Mouse (Mus musculus): ENCODE results near the gene Crtac1.

Crtac1 gene

DNA sequence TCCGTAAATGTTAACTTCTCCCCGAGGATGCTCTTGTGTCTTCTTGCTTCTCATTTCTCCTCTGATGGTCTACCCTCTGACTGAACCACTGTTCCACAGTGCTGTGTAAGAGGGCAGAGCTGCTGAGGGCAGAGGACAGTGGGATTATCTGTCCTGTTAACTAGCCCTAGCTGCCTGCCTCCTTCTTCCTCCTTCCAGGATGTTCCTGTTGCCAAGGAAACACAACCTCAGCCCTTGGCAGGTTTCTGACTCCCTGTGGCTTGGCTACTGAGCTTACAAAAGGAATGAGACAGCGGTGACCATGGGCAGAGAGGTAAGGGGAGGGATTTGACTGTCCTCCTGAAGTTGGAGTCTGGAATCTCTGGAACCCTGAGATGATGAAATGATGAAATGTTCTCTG, 152.0 kb downstream of the Crtac1 start:
- no peak for DNase-seq (ENCODE audit: low read depth, low spot score)

DNA sequence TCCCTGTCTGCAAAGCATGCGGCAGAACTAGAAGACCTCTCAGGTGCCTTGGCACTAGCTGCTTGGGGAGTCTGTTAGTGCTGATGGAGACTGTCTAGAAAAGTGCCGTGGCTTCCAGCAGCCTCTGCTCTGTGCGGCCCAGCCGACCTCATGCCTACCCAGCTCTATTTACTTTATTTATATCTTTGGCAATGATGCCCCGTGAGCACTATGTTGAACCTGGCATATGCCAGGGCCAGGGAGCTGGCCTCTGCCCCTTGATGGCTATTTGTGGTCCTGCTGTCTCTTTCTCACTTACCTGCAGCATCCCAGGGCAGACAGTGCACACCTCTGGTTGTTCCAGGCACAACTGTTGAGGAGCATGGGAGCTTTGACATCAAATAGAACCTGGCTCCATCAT, 153.1 kb downstream of the Crtac1 start:
- DNase-seq (ENCODE audit: low read depth, low spot score), result no peak

DNA sequence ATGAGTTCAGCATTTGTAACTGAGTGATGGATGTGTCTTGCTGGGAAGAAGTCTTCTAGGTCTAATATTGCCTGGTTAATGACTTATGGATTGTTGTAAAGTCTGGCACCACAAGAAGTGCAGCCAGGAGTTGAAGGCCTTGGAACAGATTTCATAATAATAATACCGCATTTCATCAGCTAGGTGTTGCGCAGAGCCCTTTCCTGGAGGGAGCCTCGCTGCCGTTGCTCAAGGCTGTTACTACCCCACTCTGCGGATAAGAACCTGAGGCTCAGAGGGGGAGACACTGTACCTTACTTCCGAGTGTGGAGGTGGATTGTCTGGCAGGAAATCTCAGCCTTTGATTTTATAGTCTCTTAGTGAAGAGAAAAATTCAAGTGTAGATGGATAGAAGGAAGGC, 154.3 kb downstream of the Crtac1 start:
- DNase-seq (ENCODE audit: low read depth, low spot score), result no peak

DNA sequence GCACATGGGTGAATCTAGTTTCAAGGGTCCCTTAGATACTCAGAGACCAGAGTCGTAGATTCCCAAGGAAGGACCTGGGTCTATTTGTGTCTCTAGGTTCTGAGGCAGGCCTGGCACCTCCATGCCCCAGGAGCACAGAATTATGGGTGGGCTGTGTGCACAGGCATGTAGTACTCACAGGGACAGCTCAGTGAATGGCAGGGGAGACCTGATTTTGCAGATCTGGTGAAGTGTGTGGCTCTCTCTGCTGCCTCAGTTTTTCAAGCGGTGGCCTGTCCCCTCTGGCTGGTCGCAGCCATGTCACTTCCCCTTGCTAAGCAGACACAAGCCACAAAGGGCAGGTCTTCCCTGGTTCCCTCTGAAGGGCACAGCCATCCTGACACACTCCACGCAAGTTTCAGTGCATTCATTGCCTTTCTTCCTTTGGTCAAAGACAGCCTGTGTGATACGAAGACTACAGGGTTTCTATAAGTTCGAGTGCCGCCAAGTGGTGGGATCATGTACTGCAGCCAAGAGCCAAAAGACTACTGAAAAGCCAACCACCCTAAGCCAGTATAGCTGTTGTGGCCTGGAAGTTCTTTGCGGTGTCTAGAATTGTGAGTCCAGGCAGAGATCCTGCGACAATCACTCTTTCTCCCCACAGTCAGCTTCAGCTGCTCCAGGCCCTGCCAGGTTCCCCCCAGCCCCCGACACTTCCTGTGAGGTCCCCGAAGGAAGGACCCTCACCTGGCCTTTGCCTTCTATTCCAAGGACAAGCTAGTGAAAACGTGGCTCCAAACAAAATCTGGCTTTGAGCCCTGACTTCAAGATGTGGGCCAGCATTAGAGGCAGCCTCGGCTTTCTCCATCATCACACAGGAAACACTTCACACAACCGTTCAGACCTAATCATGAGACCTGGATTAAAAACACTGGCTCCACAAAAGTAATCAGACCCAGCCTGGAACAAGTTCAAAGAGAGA, 159.3 kb downstream of the Crtac1 start:
- DNase-seq (ENCODE audit: low read depth, low spot score), result peak; percentile 82

DNA sequence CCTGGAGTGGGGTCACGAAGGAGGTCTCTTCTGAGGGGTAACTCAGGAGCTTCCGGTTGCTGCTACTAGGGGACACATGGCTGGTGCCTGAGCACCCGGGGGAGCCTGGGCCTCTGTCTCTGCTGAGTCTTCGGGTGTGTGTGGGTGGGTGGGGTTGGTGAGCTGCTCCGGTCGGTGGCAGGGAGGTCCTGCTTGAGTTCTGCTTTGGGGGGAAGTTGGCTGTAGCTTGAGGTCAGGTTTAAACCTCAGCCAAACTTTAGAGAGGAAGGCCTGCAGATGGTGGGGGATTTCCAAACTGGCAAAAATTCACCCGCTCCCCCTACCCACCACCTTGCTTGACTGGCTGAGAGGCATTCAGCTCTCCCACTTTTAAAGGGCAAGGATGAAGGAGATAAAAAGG, 160.4 kb downstream of the Crtac1 start:
- no peak for DNase-seq (ENCODE audit: low read depth, low spot score)

DNA sequence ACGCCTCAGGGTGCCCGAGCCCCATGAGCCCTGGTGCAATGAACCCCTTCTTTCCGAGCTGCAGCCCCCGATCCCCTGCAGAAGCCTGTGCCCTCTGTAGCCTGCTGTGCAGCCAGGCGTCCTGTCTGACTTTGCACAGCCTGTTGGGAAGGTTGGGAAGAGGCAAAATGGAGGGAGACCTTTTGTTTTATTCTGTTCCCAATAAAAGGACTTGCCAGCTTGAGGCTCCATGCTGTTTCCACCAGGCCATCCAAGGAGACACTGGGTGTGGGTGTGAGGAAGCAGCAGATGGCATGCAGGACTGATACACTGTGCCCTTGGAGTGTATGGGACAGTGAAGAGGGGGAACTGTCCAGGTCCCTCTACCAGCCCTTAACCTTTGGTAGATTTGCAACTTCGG, 161.5 kb downstream of the Crtac1 start:
- DNase-seq (ENCODE audit: low read depth, low spot score), result no peak

DNA sequence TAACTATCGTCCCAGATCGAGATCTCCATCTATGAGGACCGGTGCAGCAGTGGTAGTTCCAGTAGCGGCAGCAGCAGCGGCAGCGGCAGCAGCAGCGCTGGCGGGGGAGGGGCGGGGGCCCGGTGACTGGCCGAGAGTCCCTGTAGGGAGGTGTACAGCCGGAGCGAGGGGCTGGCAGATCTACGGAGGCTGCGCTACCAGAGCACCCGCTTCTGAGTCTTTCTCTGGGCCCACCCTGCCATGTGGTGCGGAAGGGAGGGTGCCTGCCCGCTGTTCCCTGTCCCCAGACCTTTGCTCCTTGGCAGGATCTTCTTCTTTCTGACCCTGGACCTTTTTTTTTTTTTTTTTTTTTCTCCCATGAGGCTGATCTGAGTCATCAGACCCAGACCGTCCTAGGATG, 163.2 kb downstream of the Crtac1 start:
- DNase-seq (ENCODE audit: low read depth, low spot score), result peak; percentile 26

DNA sequence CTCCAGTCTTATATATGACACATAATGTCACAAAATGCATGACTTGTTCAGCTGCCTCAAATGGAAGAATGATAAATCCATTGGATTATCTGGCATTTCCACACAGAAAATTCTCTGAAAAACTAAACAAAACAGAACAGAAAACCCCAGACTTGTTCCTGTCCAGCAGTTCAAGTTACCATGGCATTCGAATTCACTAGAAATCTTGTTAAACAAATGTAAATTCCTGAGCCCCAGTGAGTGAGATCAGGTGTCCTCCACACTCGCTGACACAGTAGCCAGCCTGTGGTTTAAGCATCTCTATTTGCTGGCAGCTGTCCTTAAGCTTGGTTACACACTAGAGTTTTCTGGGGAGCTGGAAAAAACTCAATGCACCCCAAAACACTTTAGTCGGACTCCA, 168.1 kb downstream of the Crtac1 start:
- DNase-seq (ENCODE audit: low read depth, low spot score), result peak; percentile 25

DNA sequence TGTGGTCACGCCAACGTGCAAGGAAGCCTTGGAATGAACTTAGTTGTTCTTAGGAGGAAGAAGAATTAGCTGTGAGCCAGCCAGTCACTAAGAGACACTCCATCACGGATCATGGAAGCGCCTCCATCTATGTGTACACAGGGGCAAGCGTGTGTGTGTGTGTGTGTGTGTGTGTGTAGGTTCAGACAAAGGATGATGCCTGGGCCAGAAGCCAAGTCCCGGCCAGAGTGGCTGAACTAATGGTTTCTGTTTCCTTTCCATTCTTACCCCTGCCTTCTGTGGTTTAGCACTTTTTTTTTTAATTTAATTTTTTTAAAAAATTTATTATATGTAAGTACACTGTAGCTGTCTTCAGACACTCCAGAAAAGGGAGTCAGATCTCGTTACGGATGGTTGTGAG, 171.1 kb downstream of the Crtac1 start:
- no peak for DNase-seq (ENCODE audit: low read depth, low spot score)

DNA sequence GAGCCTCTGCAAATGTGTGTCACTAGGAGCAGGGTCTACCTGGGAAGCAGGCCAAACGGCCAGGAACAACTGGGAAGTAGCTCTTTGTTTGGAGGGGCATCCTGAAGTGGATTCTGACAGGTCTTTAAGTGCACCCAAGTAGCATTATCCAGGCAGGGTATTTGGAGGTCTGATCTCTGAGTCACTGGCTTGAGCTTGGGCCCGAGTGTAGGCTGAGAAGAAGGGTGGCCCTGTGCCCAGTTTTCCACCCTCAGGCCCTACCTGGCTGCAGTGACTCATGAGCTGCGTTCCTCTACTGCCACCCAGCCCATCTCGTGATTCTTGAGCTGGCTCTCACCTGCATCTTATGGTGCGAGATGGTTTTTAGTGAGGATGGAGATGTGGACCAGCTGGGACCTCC, 173.0 kb downstream of the Crtac1 start:
- DNase-seq (ENCODE audit: low read depth, low spot score), result no peak

DNA sequence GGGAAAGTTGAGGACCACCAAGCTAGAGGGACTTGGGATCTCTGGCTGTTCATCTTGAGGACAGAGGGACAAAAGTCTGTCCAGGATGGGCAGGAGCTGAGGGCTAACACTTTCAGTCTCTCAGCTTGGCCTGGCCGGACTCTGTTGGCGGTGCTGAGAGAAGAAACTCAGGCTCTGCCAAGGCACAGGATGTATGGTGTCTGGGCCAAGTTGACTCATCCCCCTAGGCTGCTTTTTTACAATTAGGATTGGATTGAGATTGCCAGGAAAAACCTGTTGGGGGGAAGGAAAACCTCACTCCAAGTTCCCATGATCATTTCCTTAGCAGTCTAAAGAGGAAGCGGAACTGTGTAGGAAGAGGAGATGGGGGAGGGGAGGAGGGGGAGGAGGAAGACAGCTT, 173.6 kb downstream of the Crtac1 start:
- DNase-seq (ENCODE audit: low read depth, low spot score), result no peak

DNA sequence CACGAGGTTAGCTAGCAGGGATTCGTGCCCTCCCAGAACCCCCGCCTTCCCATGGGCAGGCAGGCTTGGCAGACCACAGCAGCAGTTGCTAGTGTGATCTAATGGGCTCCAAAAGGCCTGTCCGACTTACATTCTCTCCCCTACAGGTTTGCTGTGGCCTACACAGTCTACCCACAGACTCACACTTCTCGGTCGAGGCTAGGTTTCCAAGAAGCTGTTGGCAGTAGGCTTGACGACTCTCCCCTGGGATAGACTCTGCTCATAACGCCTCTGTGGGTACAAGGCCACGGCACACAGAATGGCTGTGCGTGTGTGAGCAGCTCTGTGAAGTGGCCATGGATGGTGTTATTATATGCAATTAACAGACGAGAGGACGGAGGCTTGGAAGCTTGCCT, 174.3 kb downstream of the Crtac1 start:
- DNase-seq (ENCODE audit: low read depth, low spot score), result no peak

DNA sequence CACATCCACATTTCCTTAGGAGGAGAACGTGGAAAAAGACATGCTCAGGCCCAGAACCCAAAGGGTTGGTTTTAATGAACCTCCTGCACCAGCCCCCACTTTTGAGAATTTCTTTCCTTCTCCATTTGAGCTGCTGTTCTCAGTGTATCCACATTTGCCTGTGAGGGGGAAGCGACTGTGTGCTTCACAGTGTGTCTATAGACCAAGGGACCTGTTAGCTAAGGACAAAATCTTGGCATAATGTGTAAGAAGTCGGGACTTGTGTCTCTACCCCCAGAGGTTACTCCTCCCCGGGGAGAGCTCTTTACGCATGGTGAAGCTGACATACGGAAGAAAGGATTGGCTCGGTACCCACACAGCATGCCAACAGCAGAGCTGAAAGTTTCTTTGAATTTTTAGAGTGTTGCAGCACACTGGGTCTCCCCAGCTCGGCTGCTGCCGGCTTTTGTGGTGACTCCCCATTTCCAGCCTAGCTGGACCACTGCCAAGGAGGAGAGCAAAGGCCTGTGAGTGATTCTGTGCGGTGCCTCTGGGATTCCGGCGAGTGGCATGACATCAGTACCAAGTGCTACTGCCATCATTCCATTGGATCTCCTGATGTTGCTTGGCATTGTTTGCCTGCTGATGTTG, 174.9 kb downstream of the Crtac1 start:
- no peak for DNase-seq (ENCODE audit: low read depth, low spot score)

DNA sequence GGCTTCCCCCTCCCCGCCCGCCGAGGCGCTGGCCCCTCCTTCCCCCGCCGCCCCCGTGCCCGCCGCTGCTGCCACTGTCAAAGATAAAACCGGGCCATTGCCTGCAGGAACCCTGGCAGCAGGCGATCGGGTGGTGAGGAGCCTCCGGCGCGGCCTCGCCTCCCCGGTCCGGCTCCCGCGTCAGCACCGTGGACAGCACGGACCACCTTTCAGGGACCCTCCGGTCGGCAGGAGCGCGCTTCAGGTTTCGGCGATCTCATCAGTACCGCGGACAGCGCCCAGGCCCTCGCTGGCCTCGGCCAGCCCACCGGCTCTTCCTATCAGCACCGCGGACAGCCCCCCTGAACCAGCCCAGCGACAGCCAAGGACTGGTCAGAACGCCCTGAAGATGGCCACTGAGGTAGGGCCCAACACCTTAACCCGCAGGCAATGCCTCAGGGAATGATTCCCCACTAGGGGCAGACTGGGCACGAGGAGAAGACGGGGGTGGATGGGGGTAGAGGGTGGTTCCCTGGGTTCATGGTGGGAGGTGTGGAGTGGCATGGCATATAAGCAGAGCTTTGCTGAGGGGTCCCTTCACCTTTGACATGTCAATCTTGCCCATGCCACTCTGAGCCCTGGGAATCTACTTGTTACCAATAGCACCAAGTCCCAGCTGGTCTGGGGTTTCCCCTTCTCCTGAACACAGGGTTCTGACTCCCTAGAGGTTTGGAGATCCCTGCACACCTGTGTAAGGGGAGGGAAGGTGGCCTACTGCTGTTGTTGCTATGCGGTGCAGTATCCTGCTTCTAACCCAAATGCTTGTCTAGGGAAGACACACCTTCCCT, 175.6 kb downstream of the Crtac1 start:
- peak; percentile 88 for DNase-seq (ENCODE audit: low read depth, low spot score)

DNA sequence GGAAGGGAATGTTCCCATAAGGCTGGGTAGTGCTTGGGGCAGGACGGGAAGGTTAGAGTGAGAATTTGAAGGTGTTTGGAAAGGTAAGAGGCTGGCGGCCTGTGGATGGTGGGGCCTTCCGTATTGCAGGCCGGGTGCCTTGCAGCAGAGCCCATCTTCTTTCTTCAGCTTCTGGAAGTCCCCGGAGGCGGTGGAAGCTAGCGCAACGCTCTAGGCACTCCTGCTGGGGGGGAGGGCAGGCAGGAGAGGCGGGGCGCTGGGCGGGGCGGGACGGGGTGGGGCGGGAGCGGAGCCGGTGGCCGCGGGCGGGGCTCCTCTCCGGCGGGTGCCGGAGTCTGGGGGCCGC, 176.2 kb downstream of the Crtac1 start:
- DNase-seq (ENCODE audit: low read depth, low spot score), result no peak

DNA sequence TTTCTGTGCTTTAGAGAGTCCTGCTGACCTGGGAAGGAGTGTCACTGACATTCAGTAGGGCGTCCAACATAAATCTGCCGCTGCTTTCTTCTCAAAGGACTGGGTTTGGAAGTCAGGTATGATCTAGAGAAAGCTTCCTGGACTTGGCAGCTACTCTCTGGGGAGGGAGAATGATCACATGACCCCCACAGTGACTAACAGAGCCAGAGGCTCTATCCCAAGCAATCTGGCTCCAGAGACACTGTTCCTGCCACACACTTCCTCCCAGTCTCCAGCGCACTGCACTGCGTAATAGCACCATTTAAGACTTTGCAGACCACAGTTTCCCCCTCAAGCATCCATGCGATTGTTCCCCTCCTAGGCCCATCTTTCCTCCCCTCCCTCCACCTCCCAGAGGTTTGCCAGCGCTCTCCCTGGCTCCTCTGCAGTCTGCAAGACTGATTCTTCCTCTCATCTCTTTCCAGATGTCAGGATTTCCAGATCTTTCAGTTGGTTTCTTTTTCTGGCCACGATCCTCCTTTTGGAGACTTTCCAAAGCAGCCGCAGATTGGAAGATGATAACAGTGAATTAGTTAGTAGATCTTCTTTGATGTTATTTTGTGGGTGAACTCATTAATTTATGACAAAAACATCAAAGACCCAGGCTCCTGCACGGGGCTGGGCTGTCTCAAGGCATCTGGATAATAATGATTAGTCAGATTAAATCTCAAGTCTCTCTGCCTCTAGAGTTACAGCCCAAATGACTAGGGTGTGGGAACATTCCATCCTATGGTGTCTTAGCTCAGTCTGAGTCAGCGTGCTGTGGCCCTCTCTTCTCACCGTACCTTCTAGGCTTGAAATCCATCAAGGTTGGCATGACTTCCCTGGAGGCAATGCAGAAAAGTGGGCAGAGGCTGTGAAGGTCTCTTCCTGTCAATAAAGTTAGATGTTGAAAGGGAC, 181.3 kb downstream of the Crtac1 start:
- DNase-seq (ENCODE audit: low read depth, low spot score), result no peak

DNA sequence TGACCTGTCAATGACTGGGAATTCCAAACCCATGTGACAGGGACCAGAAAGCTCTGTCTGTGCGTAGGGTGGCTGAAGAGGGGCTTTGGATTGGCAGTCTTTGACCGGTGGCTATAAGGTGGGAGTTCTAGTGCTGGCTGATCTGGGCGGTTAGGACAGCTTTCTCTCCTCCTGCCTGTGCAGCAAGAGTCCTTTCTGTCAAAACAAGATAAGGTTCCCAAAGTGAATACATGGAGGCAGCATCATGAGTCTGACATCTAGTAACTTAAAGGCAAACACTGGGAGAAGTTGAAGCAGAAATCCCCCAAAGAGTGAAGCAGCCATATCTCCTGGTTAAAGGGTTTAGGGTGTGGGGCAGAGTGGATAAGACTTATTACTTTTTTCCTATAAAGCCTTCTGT, 184.1 kb downstream of the Crtac1 start, which contains the start of gene Golga7b:
Gene Golga7b, plus strand, starts transcription at position 56 of the 400 bp plus-strand sequence.
- no peak for DNase-seq (ENCODE audit: low read depth, low spot score)

DNA sequence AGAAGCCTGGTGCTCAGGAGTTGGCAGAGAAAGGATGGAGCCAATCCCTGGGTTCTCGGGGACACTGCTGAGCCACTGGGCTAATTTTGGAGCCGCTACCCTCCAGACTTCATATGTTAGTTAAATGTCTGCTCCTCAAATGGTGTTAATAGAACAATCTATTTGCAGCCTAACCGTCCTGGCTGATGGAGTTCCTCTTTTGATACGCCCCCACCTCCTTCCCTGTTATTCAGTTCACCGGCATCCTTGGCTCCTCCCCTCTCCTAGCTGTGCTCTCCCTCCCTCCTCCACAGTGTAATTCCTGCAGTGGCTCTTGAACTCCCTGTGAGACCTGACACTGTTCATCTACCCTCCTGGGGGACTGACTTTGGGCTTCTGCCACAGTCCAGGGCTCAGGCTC, 185.0 kb downstream of the Crtac1 start:
- DNase-seq (ENCODE audit: low read depth, low spot score), result no peak

DNA sequence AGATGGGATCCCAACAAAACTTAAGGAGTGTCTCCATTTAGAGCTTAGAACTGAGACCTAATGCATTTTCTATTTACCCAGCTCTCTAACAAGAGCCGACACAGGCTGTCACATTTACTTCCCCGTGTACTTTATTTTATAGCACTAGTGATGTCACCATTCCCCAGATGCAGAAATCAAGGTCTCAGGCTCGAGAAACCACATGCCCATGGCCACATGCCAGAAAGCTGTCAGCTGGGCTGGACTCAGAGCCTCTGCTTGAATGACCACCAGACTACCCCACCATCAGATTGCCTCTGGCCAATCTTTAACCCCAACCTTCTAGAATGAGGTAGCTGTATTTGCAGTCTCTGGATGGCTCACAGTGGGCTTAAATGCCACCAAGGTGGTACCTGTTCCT, 188.2 kb downstream of the Crtac1 start:
- DNase-seq (ENCODE audit: low read depth, low spot score), result no peak

DNA sequence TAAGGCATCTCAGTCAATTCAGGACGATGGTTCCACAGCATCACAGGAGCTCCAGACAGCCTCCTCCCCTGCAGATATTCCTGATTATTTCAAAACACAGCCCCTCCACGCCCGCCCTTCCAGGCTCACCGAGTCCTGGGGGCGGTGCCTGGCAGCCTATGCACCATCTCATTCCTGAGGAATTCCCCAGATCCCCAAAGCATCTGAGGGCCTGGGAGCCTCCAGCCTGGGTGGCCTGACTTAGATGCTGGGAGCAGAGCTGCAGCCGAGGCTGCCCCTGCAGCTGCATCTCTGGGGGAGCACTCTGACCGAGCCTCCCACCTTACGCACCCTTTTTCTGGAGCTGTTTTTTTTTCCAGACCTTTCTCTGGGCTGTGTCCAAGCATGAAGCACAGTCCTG, 190.7 kb downstream of the Crtac1 start:
- DNase-seq (ENCODE audit: low read depth, low spot score), result no peak

DNA sequence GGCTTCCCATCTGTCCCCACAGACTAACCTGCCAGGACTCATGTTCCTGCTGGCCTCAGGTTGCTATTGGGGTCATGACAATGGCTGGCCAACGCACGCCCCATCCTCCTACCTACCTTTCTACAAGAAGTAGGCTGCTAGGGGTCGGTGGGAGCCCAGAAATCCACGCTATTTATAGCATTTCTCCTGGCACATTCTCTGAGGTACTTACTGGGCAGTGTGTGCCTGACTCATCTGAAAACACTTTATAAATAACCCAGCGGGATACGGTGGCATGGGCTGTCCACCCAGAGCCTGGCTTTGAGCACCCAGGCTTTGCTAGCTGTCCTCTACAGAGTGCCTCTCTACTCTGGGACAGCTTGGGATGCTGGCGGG, 193.3 kb downstream of the Crtac1 start:
- no peak for DNase-seq (ENCODE audit: low read depth, low spot score)

Data from ES-CJ7 (cell line).